17 mouse cellular contexts compared by ENCODE assay signal in the genomic region with DNA sequence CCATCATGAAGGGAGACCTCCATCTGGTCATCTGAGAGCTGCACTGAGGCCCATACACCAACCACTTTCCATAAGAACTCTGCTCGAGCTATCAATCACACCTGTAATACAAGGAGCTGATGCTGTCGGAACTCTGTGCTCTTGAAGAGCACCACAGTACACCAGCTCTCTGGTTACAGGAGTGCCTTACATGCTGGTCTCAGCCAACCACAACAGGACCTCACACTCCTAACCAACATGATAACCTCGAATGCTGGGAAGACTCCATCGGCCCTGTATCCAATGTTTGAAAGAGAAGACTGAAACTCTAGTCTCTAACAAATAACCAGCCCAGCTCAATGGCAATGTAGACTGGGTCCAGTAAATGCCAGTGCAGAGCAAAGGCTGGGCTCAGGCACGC. TPM values are rescaled to one million over a fixed set of nuclear protein-coding genes. Genes with fewer than 3 reads are reported as not detected.
"Had no signal": no experiment of that assay in that cellular context is flagged by ENCODE, and none has a peak within 500 bp of the region (broad histone marks: within the 10 kb centered on the region; RNA-seq: fewer than 3 reads in every experiment).

No protein-coding gene starts in this region.

- H3K9me3 ChIP-seq: limb, embryonic 15.5 days; liver, embryonic 12.5 days; megakaryocyte, embryonic 14.5 days; midbrain, embryonic 12.5 days; stomach, embryonic 15.5 days had no signal

- ATAC-seq: inflammation-experienced regulatory T-cells, adult 6 months; liver, embryonic 12.5 days; midbrain, embryonic 16.5 days had no signal

- H3K36me3 ChIP-seq: liver, embryonic 12.5 days; stomach, embryonic 15.5 days had no signal

- H3K27ac ChIP-seq: limb, embryonic 15.5 days; liver, embryonic 12.5 days; midbrain, embryonic 12.5 days; stomach, embryonic 15.5 days had no signal

- H3K27me3 ChIP-seq: limb, embryonic 15.5 days; liver, embryonic 12.5 days; midbrain, embryonic 12.5 days; stomach, embryonic 15.5 days had no signal

- H3K4me1 ChIP-seq: liver, embryonic 12.5 days; midbrain, embryonic 12.5 days; stomach, embryonic 15.5 days had no signal

- H3K4me2 ChIP-seq: limb, embryonic 15.5 days; liver, embryonic 12.5 days; lung, embryonic 14.5 days; midbrain, embryonic 12.5 days; stomach, embryonic 15.5 days had no signal

- H3K9ac ChIP-seq: limb, embryonic 15.5 days; liver, embryonic 12.5 days; lung, embryonic 14.5 days; midbrain, embryonic 12.5 days; stomach, embryonic 15.5 days had no signal

- DNase-seq: kidney, adult 9 months; kidney, postnatal 10 days; kidney, postnatal 4 days; lung, embryonic 14.5 days; lung, postnatal 10 days; lung, postnatal 4 days; right cerebral cortex, postnatal 4 days; thymus, postnatal 4 days had no signal

- H3K4me3 ChIP-seq: limb, embryonic 15.5 days; liver, embryonic 12.5 days; megakaryocyte, embryonic 14.5 days; midbrain, embryonic 12.5 days; stomach, embryonic 15.5 days had no signal

RNA-seq across cellular contexts. Expression of a gene that starts 35.3 kb away (rescaled TPM):
- total RNA-seq: neutrophil, adult 5-6 weeks had no signal
- polyA plus RNA-seq: inflammation-experienced regulatory T-cells, adult 6 months; spleen, adult 2 months had no signal
